Comparison of ENCODE assay signal across 11 mouse cellular contexts in the genomic region with DNA sequence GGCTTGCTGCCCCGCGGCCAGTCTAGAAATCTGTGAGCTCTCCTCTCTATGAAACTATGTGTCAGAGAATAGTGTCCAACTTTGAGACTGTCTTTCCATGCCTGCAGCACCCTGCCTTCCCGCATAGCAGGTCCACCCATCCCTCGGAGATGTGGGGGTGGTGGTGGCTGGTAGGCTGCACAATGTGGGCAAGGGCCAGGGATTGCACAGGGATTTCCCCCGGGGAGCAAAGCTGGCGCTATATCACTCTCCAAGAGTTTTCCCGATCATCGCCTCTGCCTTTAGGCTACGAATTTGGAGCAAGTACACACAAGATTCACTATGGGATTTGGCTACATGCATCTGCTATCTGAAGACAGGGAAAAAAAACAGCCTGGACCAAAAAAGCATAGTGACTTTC. TPM values are rescaled to one million over a fixed set of nuclear protein-coding genes. Genes with fewer than 3 reads are reported as not detected.
DNase-seq lines count a peak whose midpoint lies in the region; ATAC-seq lines count a peak whose summit lies in the region.
"Had no signal": no experiment of that assay in that cellular context is flagged by ENCODE, and none has a peak within 500 bp of the region (broad histone marks: within the 10 kb centered on the region; RNA-seq: fewer than 3 reads in every experiment).

No protein-coding gene starts in this region.

- no peaks in the 10 kb centered on the region for H3K4me1 ChIP-seq in forebrain, embryonic 13.5 days
- peaks cover 3% of the 10 kb centered on the region for H3K4me1 ChIP-seq in forebrain, embryonic 12.5 days
- 0 out of 2 replicates have a peak, but pooled peaks cover 8% of the 10 kb centered on the region for H3K4me1 ChIP-seq in hindbrain, embryonic 13.5 days (replicated peaks)
- H3K4me1 ChIP-seq in hindbrain, embryonic 11.5 days (replicated peaks; ENCODE audit: control insufficient read depth, insufficient read depth, low read length): no peaks in the 10 kb centered on the region

- no peak overlapping the region for H3K27ac ChIP-seq in forebrain, embryonic 13.5 days
- H3K27ac ChIP-seq in forebrain, embryonic 12.5 days: no peak overlapping the region
- H3K27ac ChIP-seq in hindbrain, embryonic 13.5 days: no peak overlapping the region
- H3K27ac ChIP-seq in hindbrain, embryonic 11.5 days (ENCODE audit: low read depth, low read length): no peak overlapping the region
- H3K27ac ChIP-seq: left cerebral cortex, adult 2 months had no signal

- H3K36me3 ChIP-seq in forebrain, embryonic 13.5 days (ENCODE audit: poor library complexity, severe bottlenecking): no peaks in the 10 kb centered on the region
- no peaks in the 10 kb centered on the region for H3K36me3 ChIP-seq in forebrain, embryonic 12.5 days (replicated peaks)
- no peaks in the 10 kb centered on the region for H3K36me3 ChIP-seq in hindbrain, embryonic 13.5 days
- no peaks in the 10 kb centered on the region for H3K36me3 ChIP-seq in hindbrain, embryonic 11.5 days (ENCODE audit: control insufficient read depth, insufficient read depth, low read length)

- H3K9me3 ChIP-seq in forebrain, embryonic 13.5 days (replicated peaks): no peaks in the 10 kb centered on the region
- H3K9me3 ChIP-seq in forebrain, embryonic 12.5 days: no peaks in the 10 kb centered on the region
- no peaks in the 10 kb centered on the region for H3K9me3 ChIP-seq in hindbrain, embryonic 13.5 days
- H3K9me3 ChIP-seq in hindbrain, embryonic 11.5 days (ENCODE audit: control insufficient read depth, low read length): no peaks in the 10 kb centered on the region

- 78% methylated on average over 9 of the region's 9 CpGs for WGBS in forebrain, embryonic 13.5 days
- 71% methylated on average over 9 of the region's 9 CpGs for WGBS in forebrain, embryonic 12.5 days
- WGBS in hindbrain, embryonic 13.5 days: 72% methylated on average over 9 of the region's 9 CpGs
- WGBS in hindbrain, embryonic 11.5 days: 71% methylated on average over 9 of the region's 9 CpGs

- H3K4me2 ChIP-seq in forebrain, embryonic 13.5 days: no peak overlapping the region
- H3K4me2 ChIP-seq in forebrain, embryonic 12.5 days: no peak overlapping the region
- no peak overlapping the region for H3K4me2 ChIP-seq in hindbrain, embryonic 13.5 days
- no peak overlapping the region for H3K4me2 ChIP-seq in hindbrain, embryonic 11.5 days (replicated peaks; ENCODE audit: low read depth, low read length)

- peak; percentile 36; the same call in 1 of the 2 replicates for ATAC-seq in forebrain, embryonic 13.5 days
- no peak for ATAC-seq in forebrain, embryonic 12.5 days (ENCODE audit: low FRiP score)
- 0 out of 2 replicates have a peak, but pooled peaks have one; percentile 38 for ATAC-seq in hindbrain, embryonic 13.5 days (ENCODE audit: low FRiP score)
- no peak; the same call in 1 of the 2 replicates for ATAC-seq in hindbrain, embryonic 11.5 days (ENCODE audit: low FRiP score)

- DNase-seq in hindbrain, embryonic 11.5 days (ENCODE audit: low spot score): no peak
- DNase-seq in right cerebral cortex, adult 2 months (ENCODE audit: low spot score in 2 of 2): peak; percentile 4
- DNase-seq in right cerebral cortex, adult 18-20 months: no peak
- DNase-seq in ovary, adult 18-20 months (ENCODE audit: low spot score): no peak
- no peak for DNase-seq in spleen, postnatal 4 days (ENCODE audit: low spot score in 2 of 2)

- no peak overlapping the region for H3K9ac ChIP-seq in forebrain, embryonic 13.5 days
- H3K9ac ChIP-seq in forebrain, embryonic 12.5 days: no peak overlapping the region
- no peak overlapping the region for H3K9ac ChIP-seq in hindbrain, embryonic 13.5 days
- no peak overlapping the region for H3K9ac ChIP-seq in hindbrain, embryonic 11.5 days (ENCODE audit: low read depth, low read length)

- H3K27me3 ChIP-seq in forebrain, embryonic 13.5 days: no peaks in the 10 kb centered on the region
- H3K27me3 ChIP-seq in forebrain, embryonic 12.5 days: no peaks in the 10 kb centered on the region
- H3K27me3 ChIP-seq in hindbrain, embryonic 13.5 days: no peaks in the 10 kb centered on the region
- no peaks in the 10 kb centered on the region for H3K27me3 ChIP-seq in hindbrain, embryonic 11.5 days (ENCODE audit: control insufficient read depth, insufficient read depth, low read length)

- no peak overlapping the region for H3K4me3 ChIP-seq in forebrain, embryonic 13.5 days
- no peak overlapping the region for H3K4me3 ChIP-seq in forebrain, embryonic 12.5 days (replicated peaks)
- no peak overlapping the region for H3K4me3 ChIP-seq in hindbrain, embryonic 13.5 days
- H3K4me3 ChIP-seq in hindbrain, embryonic 11.5 days (ENCODE audit: low read depth, low read length): no peak overlapping the region

RNA-seq across cellular contexts. Expression of a gene that starts 3.9 kb away (rescaled TPM):
- polyA plus RNA-seq in forebrain, embryonic 13.5 days (2015; fragmentation: Nextera tagmentation; extraction: Ambion mirVana): not detected in 2 replicates
- not detected in 2 replicates for polyA plus RNA-seq in forebrain, embryonic 12.5 days (2016; fragmentation: Nextera tagmentation; extraction: Ambion mirVana)
- polyA plus RNA-seq in hindbrain, embryonic 13.5 days (2015; fragmentation: Nextera tagmentation; extraction: Ambion mirVana): 0.10 TPM in 1 of 2 replicates, not detected in the other
- polyA plus RNA-seq in hindbrain, embryonic 11.5 days (2014; fragmentation: Nextera tagmentation; extraction: Ambion mirVana): not detected in 2 replicates
- polyA plus RNA-seq: heart, embryonic 11.5 days; liver, embryonic 11.5 days had no signal

RNA-seq across cellular contexts. Expression of a gene that starts 20.0 kb away (rescaled TPM):
- 0.29 TPM in 1 of 2 replicates, not detected in the other for polyA plus RNA-seq in forebrain, embryonic 13.5 days (2015; fragmentation: Nextera tagmentation; extraction: Ambion mirVana)
- 0.17 TPM in 1 of 2 replicates, not detected in the other for polyA plus RNA-seq in forebrain, embryonic 12.5 days (2016; fragmentation: Nextera tagmentation; extraction: Ambion mirVana)
- 0.71 and 1.1 TPM in 2 replicates for polyA plus RNA-seq in hindbrain, embryonic 13.5 days (2015; fragmentation: Nextera tagmentation; extraction: Ambion mirVana)
- 0.08 and 0.22 TPM in 2 replicates for polyA plus RNA-seq in hindbrain, embryonic 11.5 days (2014; fragmentation: Nextera tagmentation; extraction: Ambion mirVana)
- polyA plus RNA-seq: heart, embryonic 11.5 days had no signal

RNA-seq across cellular contexts. Expression of a gene that starts 52.8 kb away (rescaled TPM):
- 10.2 and 11.6 TPM in 2 replicates for polyA plus RNA-seq in forebrain, embryonic 13.5 days (2015; fragmentation: Nextera tagmentation; extraction: Ambion mirVana)
- 13.4 and 14.1 TPM in 2 replicates for polyA plus RNA-seq in forebrain, embryonic 12.5 days (2016; fragmentation: Nextera tagmentation; extraction: Ambion mirVana)
- 9.4 and 10.0 TPM in 2 replicates for polyA plus RNA-seq in hindbrain, embryonic 13.5 days (2015; fragmentation: Nextera tagmentation; extraction: Ambion mirVana)
- polyA plus RNA-seq in hindbrain, embryonic 11.5 days (2014; fragmentation: Nextera tagmentation; extraction: Ambion mirVana): 10.2 and 13.4 TPM in 2 replicates

RNA-seq across cellular contexts. Expression of a gene that starts 54.3 kb away (rescaled TPM):
- polyA plus RNA-seq in forebrain, embryonic 13.5 days (2015; fragmentation: Nextera tagmentation; extraction: Ambion mirVana): 8.7 and 9.9 TPM in 2 replicates
- polyA plus RNA-seq in forebrain, embryonic 12.5 days (2016; fragmentation: Nextera tagmentation; extraction: Ambion mirVana): 13.7 and 14.5 TPM in 2 replicates
- polyA plus RNA-seq in hindbrain, embryonic 13.5 days (2015; fragmentation: Nextera tagmentation; extraction: Ambion mirVana): 8.1 TPM in 2 replicates
- 12.4 and 17.0 TPM in 2 replicates for polyA plus RNA-seq in hindbrain, embryonic 11.5 days (2014; fragmentation: Nextera tagmentation; extraction: Ambion mirVana)

Comparison
In these comparisons a context has a peak if more than half of its experiments do, and no peak if none do; other contexts are left out.
1. ATAC-seq: peak in forebrain, embryonic 13.5 days (single experiment) and hindbrain, embryonic 13.5 days (single experiment); none in forebrain, embryonic 12.5 days (single experiment) and hindbrain, embryonic 11.5 days (single experiment).
2. DNase-seq: peak in right cerebral cortex, adult 2 months (2 of 2); none in hindbrain, embryonic 11.5 days (single experiment), right cerebral cortex, adult 18-20 months (single experiment), ovary, adult 18-20 months (single experiment) and spleen, postnatal 4 days (0 of 2).